Mouse (Mus musculus) myocyte (in vitro differentiated cells): ENCODE measurements at regions not wholly inside any gene's neighbourhood (a gene's known extent, or its start where the extent isn't known, plus 50 kb on each side); places are given as distances from the start of the nearest gene placed in this dataset.

ENCODE experiments used
- CEBPB ChIP-seq: IDR thresholded peaks from 2 replicates; pipeline ENCODE4 v1.6.1; 2011; ENCODE audit warnings: mild to moderate bottlenecking, moderate library complexity; ENCODE audit not compliant: poor library complexity, insufficient read depth, severe bottlenecking
- E2F4 ChIP-seq: IDR thresholded peaks from one replicate; pipeline ENCODE4 v1.6.1; 2011; ENCODE audit warnings: mild to moderate bottlenecking, control low read depth, moderate library complexity; ENCODE audit not compliant: insufficient read depth
- MAX ChIP-seq: IDR thresholded peaks from one replicate; pipeline ENCODE4 v1.6.1; 2011; ENCODE audit warnings: low read depth, mild to moderate bottlenecking, control low read depth
- MYOD1 ChIP-seq, 3 experiments: IDR thresholded peaks; one replicate each; pipeline ENCODE4 v1.6.1; 2011; ENCODE audit warnings: control low read depth in 2 of 3, low read depth in 2 of 3, mild to moderate bottlenecking in 2 of 3, moderate library complexity in 1 of 3; ENCODE audit not compliant: insufficient read length in 2 of 3, control insufficient read depth in 1 of 3
- POLR2A ChIP-seq: IDR thresholded peaks from one replicate; pipeline ENCODE4 v1.6.1; 2011; ENCODE audit warnings: low read depth, mild to moderate bottlenecking, control low read depth, moderate library complexity; ENCODE audit not compliant: insufficient read length
- SRF ChIP-seq: IDR thresholded peaks from one replicate; pipeline ENCODE4 v1.6.1; 2011; ENCODE audit warnings: low read depth; ENCODE audit not compliant: control insufficient read depth, insufficient read length
- USF1 ChIP-seq: IDR thresholded peaks from one replicate; pipeline ENCODE4 v1.6.1; 2011; ENCODE audit warnings: low read depth, mild to moderate bottlenecking, control low read depth, moderate library complexity

DNA sequence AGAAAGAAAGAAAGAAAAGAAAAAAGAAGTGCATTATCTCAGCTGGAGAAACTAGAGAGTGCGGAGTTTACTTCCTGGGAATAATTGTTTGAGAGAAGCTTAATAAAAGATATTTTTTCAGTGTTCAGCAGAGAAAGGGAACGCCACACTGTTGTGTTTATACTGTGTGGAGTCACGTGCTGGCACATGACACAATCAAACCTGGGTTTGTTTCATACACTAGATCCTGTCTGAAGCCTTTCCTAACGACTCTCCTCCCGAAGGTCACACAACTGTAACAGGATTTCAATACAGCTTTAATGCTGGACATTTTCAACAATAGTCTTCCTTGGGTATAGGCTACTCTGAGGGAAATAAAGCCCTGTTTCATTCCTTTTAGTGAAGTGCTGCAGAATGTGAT is 105.3 kb upstream of the Hmgn3 start:
- TF ChIP-seq E2F4, result no peak
- no peak for TF ChIP-seq MYOD1 (IDR thresholded peaks at IDR 0.05; ENCODE audit: control insufficient read depth in 1 of 3, insufficient read length in 2 of 3, low read depth in 2 of 3)
- no peak for TF ChIP-seq POLR2A
- no peak for TF ChIP-seq MAX
- no peak for TF ChIP-seq SRF
- TF ChIP-seq USF1, result peak; percentile 36
- TF ChIP-seq CEBPB, result no peak
